Mouse (Mus musculus) intestine, embryonic 15.5 days (tissue): ENCODE data around the gene Pan2. TPM values are rescaled to one million over a fixed set of nuclear protein-coding genes. Genes with fewer than 3 reads are reported as not detected.

ENCODE experiments used
- ATAC-seq: fragments of 200-750 bp; cut with Nextera tagmentation; 2 replicates; pipeline ENCODE4 v1.8.0; 2017; ENCODE audit warnings: moderate TSS enrichment, moderate library complexity
- H3K27ac ChIP-seq: fragments of 300-500 bp; sonication (generic); 2 replicates; pipeline ENCODE4 v1.5.1; 2015; ENCODE audit warnings: mild to moderate bottlenecking, inconsistent platforms
- H3K27me3 ChIP-seq: fragments of 300-500 bp; sonication (generic); replicated peaks from 2 replicates; pipeline ENCODE4 v1.6.1; 2015; ENCODE audit warnings: inconsistent platforms
- H3K36me3 ChIP-seq: fragments of 300-500 bp; sonication (generic); 2 replicates; pipeline ENCODE4 v1.6.1; 2015; ENCODE audit warnings: inconsistent platforms
- H3K4me1 ChIP-seq: fragments of 300-500 bp; sonication (generic); replicated peaks from 2 replicates; pipeline ENCODE4 v1.6.1; 2015; ENCODE audit warnings: inconsistent platforms
- H3K4me2 ChIP-seq: fragments of 300-500 bp; sonication (generic); replicated peaks from 2 replicates; pipeline ENCODE4 v1.6.1; 2015; ENCODE audit warnings: mild to moderate bottlenecking, inconsistent platforms
- H3K4me3 ChIP-seq: fragments of 300-500 bp; sonication (generic); replicated peaks from 2 replicates; pipeline ENCODE4 v1.5.1; 2015; ENCODE audit warnings: inconsistent platforms
- H3K9ac ChIP-seq: fragments of 300-500 bp; sonication (generic); 2 replicates; pipeline ENCODE4 v1.6.1; 2015; ENCODE audit warnings: inconsistent platforms
- H3K9me3 ChIP-seq: fragments of 300-500 bp; sonication (generic); 2 replicates; pipeline ENCODE4 v1.6.1; 2016; ENCODE audit warnings: inconsistent platforms
- WGBS: fragments of 180-500 bp; shearing (Covaris S2); methylation state at CpG from one replicate; pipeline ENCODE4 v1.1.7; 2015; 5-methylcytosine and 5-hydroxymethylcytosine counted together
- polyA plus RNA-seq: library from polyadenylated mRNA; unstranded; fragments of >200 nt; fragmentation: Nextera tagmentation; extraction: Ambion mirVana; gene quantifications from 2 replicates; pipeline ENCODE4 v1.2.1, GENCODE M21; 2015

Gene Pan2
- polyA plus RNA-seq, 1 experiment from 2014 or later, result 26.2 TPM

GRCm38 (mm10) chr10:128340257-128340656 lies 37.1 kb downstream of the Pan2 start:
- WGBS, result 78% methylated on average over 2 of the region's 2 CpGs
- Histone ChIP-seq H3K4me2 (no peak overlapping the region), H3K9me3 (no peaks in the 10 kb centered on the region), H3K36me3 (no peaks in the 10 kb centered on the region), H3K9ac (no peak overlapping the region), H3K4me3 (no peak overlapping the region), H3K27ac (no peak overlapping the region), H3K27me3 (no peaks in the 10 kb centered on the region), H3K4me1 (peaks cover 26% of the 10 kb centered on the region)
- ATAC-seq, result no peak

DNA sequence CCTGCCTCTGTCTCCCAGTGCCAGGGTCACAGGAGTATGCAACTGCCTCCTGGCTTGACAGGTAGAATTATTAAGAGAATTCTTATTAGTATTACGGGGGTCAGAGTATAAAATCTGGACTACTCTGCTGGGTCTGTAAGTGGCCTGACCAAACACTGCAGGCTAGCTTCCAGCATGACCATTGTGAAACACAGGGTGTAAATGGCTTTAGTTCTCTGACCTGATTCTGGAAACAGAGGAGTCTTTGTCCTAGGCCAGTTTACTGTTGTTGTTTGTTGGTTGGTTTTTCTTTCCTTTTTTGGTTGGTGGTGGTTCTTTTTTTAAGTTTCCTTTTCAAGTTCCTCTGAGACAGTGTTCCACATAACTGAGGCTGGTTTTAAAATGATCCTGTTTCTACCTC lies 40.3 kb downstream of the Pan2 start:
- Histone ChIP-seq H3K27me3 (no peaks in the 10 kb centered on the region), H3K27ac (0 out of 2 replicates have a peak overlapping the region, but pooled peaks have one; percentile 27), H3K9me3 (no peaks in the 10 kb centered on the region), H3K4me1 (peaks cover 15% of the 10 kb centered on the region), H3K9ac (no peak overlapping the region), H3K4me2 (no peak overlapping the region), H3K36me3 (no peaks in the 10 kb centered on the region), H3K4me3 (no peak overlapping the region)
- WGBS, result 88% methylated on average over 1 of the region's 1 CpGs
- no peak for ATAC-seq

DNA sequence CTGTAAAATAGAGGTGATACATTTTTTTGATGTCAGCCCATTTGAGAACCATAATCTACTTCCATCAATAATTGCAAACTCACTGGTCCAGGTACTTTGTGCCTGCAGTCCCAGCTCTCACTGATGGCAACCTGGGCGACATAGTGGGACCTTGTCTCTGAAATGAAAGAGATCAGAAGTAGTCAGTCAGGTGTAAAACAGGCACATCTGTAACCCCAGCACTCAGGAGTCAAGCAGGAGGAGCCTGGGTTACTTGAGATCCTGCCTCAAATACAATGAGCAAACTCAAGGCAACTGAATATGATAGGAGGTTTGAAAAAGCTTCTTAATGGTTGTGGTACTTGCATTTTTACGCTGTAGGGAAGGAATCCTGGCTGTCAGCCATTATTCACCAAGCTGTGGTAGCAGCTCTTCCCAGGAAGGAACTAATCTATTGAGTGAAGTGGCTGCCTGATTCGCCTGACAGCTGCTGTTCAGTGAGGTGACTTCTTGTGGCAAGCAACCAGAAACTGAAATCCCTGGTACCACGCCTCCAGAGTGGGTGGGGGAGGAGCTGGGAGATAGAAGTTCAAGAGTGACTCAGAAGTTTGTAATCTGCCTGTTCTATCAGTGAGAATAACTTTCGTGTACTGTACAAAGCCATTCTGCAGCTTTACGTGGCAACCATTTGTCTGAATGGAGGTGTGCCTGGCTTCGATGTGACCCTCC lies 41.6 kb downstream of the Pan2 start:
- Histone ChIP-seq H3K9me3 (no peaks in the 10 kb centered on the region), H3K4me2 (peak overlapping the region; percentile 33), H3K27me3 (no peaks in the 10 kb centered on the region), H3K36me3 (0 out of 2 replicates have a peak, but pooled peaks cover 2% of the 10 kb centered on the region), H3K27ac (peak overlapping the region; percentile 89), H3K4me3 (no peak overlapping the region), H3K4me1 (peaks cover 9% of the 10 kb centered on the region), H3K9ac (peak overlapping the region; percentile 21; the same call in 1 of the 2 replicates)
- 23% methylated on average over 7 of the region's 7 CpGs for WGBS
- peak; percentile 91 for ATAC-seq

- no peak for ATAC-seq
- H3K27ac ChIP-seq, result no peak overlapping the region
- no peaks in the 10 kb centered on the region for H3K9me3 ChIP-seq
- H3K9ac ChIP-seq, result no peak overlapping the region
- peaks cover 16% of the 10 kb centered on the region for H3K36me3 ChIP-seq
- peaks cover 9% of the 10 kb centered on the region for H3K4me1 ChIP-seq
- no peak overlapping the region for H3K4me3 ChIP-seq
- 81% methylated on average over 8 of the region's 8 CpGs for WGBS
- H3K4me2 ChIP-seq, result no peak overlapping the region
- no peaks in the 10 kb centered on the region for H3K27me3 ChIP-seq
Measured at GRCm38 (mm10) chr10:128347541-128347940, 44.4 kb downstream of the Pan2 start.

DNA sequence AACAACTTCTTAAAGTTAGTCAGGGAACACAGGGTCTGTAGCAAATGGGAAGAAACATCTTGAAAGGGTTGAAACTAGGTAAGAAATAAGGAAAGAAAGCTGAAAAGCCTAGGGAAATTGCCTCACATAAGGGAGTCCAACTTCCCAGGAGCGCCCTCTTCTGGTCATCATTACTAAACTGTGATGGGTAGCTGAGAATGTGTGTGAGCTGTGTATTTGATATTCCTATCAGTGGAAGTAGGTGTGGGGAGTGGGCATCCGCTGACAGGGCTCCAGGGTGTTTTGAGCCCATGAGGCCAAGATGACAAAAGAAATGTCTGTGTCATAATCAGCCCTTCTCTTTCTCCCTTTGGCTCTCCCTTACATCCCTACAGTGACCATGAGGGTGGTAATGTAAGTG lies 55.7 kb downstream of the Pan2 start:
- no peak overlapping the region for H3K27ac ChIP-seq
- no peaks in the 10 kb centered on the region for H3K9me3 ChIP-seq
- H3K9ac ChIP-seq, result no peak overlapping the region
- no peak for ATAC-seq
- H3K4me2 ChIP-seq, result no peak overlapping the region
- no peak overlapping the region for H3K4me3 ChIP-seq
- H3K4me1 ChIP-seq, result no peaks in the 10 kb centered on the region
- no peaks in the 10 kb centered on the region for H3K27me3 ChIP-seq
- WGBS, result 57% methylated on average over 2 of the region's 2 CpGs
- peaks cover 63% of the 10 kb centered on the region for H3K36me3 ChIP-seq

DNA sequence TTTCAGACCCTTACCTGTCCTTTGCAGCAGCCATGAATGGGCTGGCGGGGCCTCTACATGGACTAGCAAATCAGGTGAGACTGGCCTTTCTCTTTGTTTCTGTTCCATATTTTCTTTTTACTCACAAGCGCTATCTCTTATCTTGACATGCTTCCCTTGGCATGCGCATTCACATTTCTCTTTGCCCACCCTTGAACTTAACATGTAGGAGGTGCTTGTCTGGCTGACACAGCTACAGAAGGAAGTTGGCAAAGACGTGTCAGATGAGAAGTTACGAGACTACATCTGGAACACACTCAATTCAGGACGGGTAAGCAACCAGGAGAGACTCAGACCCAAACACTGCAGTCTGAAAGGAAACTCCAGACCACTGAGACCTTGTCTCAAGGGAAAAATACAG lies 56.1 kb downstream of the Pan2 start:
- no peak for ATAC-seq
- no peaks in the 10 kb centered on the region for H3K27me3 ChIP-seq
- H3K4me1 ChIP-seq, result no peaks in the 10 kb centered on the region
- H3K4me2 ChIP-seq, result no peak overlapping the region
- no peak overlapping the region for H3K27ac ChIP-seq
- peaks cover 59% of the 10 kb centered on the region for H3K36me3 ChIP-seq
- 86% methylated on average over 6 of the region's 6 CpGs for WGBS
- no peak overlapping the region for H3K9ac ChIP-seq
- no peaks in the 10 kb centered on the region for H3K9me3 ChIP-seq
- H3K4me3 ChIP-seq, result no peak overlapping the region

GRCm38 (mm10) chr10:128361836-128362235 lies 58.7 kb downstream of the Pan2 start:
- Histone ChIP-seq H3K27ac (no peak overlapping the region), H3K9me3 (no peaks in the 10 kb centered on the region), H3K4me1 (no peaks in the 10 kb centered on the region), H3K4me3 (no peak overlapping the region), H3K27me3 (no peaks in the 10 kb centered on the region), H3K36me3 (peaks cover 50% of the 10 kb centered on the region), H3K9ac (no peak overlapping the region), H3K4me2 (no peak overlapping the region)
- WGBS, result 88% methylated on average over 6 of the region's 6 CpGs
- ATAC-seq, result no peak

- Histone ChIP-seq H3K36me3 (peaks cover 50% of the 10 kb centered on the region), H3K4me1 (peaks cover 3% of the 10 kb centered on the region), H3K27ac (no peak overlapping the region), H3K4me3 (no peak overlapping the region), H3K9ac (no peak overlapping the region), H3K9me3 (no peaks in the 10 kb centered on the region), H3K27me3 (no peaks in the 10 kb centered on the region), H3K4me2 (no peak overlapping the region)
- 55% methylated on average over 3 of the region's 3 CpGs for WGBS
- ATAC-seq, result no peak
Measured at GRCm38 (mm10) chr10:128362568-128362967, 59.4 kb downstream of the Pan2 start.

- peak overlapping the region; percentile 75 for H3K9ac ChIP-seq
- 17% methylated on average over 19 of the region's 19 CpGs for WGBS
- H3K36me3 ChIP-seq, result peaks cover 8% of the 10 kb centered on the region
- ATAC-seq, result no peak
- H3K4me3 ChIP-seq, result peak overlapping the region; percentile 64
- peak overlapping the region; percentile 95 for H3K27ac ChIP-seq
- H3K27me3 ChIP-seq, result no peaks in the 10 kb centered on the region
- no peaks in the 10 kb centered on the region for H3K9me3 ChIP-seq
- H3K4me1 ChIP-seq, result peaks cover 15% of the 10 kb centered on the region
- H3K4me2 ChIP-seq, result peak overlapping the region; percentile 93
Measured at GRCm38 (mm10) chr10:128367899-128368401, 64.8 kb downstream of the Pan2 start.

- Histone ChIP-seq H3K4me3 (peak within 1 kb of the TSS; percentile 64), H3K27me3 (no peaks in the 10 kb centered on the region), H3K4me2 (peak within 1 kb of the TSS; percentile 93), H3K9me3 (no peaks in the 10 kb centered on the region), H3K9ac (peak within 1 kb of the TSS; percentile 75), H3K27ac (peak within 1 kb of the TSS; percentile 95), H3K4me1 (peaks cover 15% of the 10 kb centered on the region), H3K36me3 (peaks cover 1% of the 10 kb centered on the region; the same call in 1 of the 2 replicates)
- under 1% methylated on average over 81 of the region's 87 CpGs for WGBS
- peak; percentile 94 for ATAC-seq
Measured at GRCm38 (mm10) chr10:128368402-128369217, 65.5 kb downstream of the Pan2 start, which contains the start of gene Coq10a. Coq10a (minus strand) TSS chr10:128368997.

DNA sequence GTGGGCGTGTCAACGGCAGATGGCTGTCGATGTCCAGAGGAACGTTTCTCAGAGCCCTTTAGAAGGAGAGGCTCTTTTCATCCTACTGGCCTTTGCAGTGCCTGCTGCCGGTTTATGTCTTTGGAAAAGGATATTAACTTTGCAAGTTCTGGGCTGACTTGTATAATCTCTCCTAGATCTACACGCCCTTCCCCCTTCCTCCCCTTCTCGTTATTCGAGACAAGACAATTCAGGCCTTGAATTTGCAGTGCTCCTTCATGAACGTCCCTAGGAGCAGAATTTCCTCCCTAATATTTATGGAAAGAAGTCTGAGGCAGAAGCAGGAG lies 66.0 kb downstream of the Pan2 start:
- no peaks in the 10 kb centered on the region for H3K27me3 ChIP-seq
- H3K36me3 ChIP-seq, result no peaks in the 10 kb centered on the region
- H3K9me3 ChIP-seq, result no peaks in the 10 kb centered on the region
- H3K4me3 ChIP-seq, result peak overlapping the region; percentile 64
- peak overlapping the region; percentile 75 for H3K9ac ChIP-seq
- H3K4me2 ChIP-seq, result peak overlapping the region; percentile 93
- under 1% methylated on average over 9 of the region's 9 CpGs for WGBS
- ATAC-seq, result no peak
- H3K4me1 ChIP-seq, result peaks cover 15% of the 10 kb centered on the region
- H3K27ac ChIP-seq, result peak overlapping the region; percentile 95

DNA sequence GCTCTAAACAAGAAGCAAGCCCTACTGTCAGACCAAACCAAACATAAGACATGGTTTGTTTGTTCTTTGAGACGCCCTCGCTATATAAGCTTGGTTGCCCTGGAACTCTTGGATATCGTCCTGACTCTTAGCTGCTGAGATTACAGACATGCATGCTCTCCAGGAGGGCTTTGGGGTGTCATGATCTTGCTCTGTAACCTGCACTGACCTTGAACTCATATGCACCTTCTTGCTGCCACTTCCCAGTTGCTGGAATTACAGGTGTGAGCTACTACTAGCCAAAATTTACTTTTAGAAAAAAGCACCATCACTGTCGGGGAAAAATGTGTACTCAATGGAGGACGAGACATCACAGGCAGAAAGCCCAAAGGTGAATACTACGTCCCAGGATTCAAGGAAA lies 66.5 kb downstream of the Pan2 start:
- Histone ChIP-seq H3K27me3 (no peaks in the 10 kb centered on the region), H3K36me3 (no peaks in the 10 kb centered on the region), H3K9me3 (no peaks in the 10 kb centered on the region), H3K4me3 (peak overlapping the region; percentile 64; the same call in 1 of the 2 replicates), H3K4me2 (peak overlapping the region; percentile 93), H3K4me1 (peaks cover 15% of the 10 kb centered on the region), H3K27ac (peak overlapping the region; percentile 95), H3K9ac (no peak overlapping the region)
- WGBS, result 63% methylated on average over 6 of the region's 6 CpGs
- ATAC-seq, result no peak
